Mouse (Mus musculus): ENCODE measurements around the gene Zfp92.
"Not testable (repeated sequence)": the region's sequence is repeated elsewhere in the genome, so short reads cannot be mapped to it uniquely, and the experiment has no call there.

Zfp92 gene

DNA sequence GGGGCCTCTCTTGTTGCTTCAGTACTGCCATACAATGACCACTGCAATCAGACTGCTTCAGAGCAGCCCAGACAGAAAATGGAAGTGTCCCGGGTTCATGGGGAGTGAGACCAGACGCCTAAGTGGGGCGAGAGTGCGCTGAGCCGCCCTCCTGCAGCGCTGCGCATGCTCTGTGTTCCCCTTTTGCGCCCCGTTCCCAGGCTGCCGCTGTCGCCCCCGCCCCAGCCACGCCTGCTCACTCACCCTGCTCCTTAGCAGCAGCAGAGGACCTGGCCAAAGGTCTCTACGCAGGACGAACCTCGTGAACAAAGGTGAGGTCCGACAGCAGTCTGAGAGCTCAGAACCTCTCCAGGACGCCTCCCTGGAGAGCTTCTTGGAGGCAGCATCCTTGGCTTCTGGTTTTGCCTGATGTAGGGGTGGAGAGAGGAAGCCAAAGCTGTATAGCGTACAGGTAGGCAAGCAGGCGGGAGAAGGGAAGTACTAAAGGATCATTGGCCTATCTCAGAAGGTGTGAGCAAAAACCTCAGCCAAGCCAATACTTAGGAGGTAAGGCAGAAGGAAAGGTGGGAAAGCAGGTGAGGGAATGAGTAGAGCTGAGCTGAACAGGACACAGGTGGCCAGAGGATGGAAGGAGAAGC lies at the start of gene Zfp92:
Gene Zfp92 (plus strand): TSS at position 217 of the 638 bp plus-strand sequence.
- no peak for DNase-seq (ENCODE audit: low spot score in 2 of 2)

DNA sequence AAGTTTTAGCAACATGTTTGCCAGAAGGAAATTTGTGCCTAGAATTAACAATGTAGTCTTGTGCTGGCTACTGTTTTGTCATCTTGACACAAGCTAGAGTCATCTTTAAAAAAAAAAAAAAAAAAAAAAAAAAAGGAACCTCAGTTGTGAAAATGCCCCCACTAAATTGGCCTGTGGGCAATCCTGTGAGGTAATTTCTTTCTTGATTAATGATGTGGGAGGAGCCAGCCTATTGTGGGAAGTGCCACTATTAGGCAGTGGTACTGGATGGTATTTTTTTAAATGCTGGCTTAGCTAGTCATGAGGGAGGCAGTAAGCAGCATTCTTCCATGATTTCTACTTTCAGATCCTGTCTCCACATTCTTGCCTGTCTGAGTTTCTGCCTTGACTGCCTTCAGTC lies 47.6 kb upstream of the Zfp92 start:
- DNase-seq (ENCODE audit: low spot score in 2 of 2), result no peak

DNA sequence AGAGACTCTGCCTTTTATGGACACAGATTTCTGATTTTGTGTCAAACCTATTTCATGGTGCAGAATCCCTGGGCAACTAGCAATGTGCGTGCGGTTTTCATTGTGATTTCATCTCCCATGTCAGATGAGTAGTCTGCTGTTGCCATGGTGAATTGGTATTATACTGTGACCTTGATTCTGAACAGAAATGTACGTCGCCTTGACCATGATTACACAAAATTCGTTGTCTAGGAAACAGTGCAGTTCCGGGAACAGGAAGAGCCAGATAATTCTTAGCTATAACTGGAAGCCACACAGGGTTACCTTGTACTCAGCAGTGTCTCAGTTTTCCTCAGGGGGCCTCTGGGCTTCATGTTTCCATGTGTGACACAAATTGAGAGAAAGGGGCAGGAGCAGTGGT lies 26.5 kb upstream of the Zfp92 start:
- no peak for DNase-seq (ENCODE audit: low spot score in 2 of 2)

DNA sequence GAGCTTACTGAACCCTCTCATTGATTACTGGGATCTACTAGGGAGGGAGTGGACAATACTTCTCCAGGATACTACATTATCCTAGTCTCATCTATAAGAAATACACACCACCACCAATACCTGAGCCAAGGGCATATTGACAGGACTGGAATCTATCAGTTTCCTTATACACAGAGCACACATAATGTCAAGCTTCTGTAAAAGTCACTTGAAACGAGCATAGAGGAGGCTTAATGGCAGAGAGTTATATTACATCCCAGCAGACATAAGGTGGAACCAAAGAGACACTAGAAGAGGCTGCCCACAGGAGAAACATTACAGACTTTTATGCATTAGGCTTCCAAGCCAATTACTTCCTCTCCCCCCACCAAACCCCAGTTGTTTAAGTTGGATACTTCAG lies 26.0 kb upstream of the Zfp92 start:
- DNase-seq (ENCODE audit: low spot score in 2 of 2), result no peak

DNA sequence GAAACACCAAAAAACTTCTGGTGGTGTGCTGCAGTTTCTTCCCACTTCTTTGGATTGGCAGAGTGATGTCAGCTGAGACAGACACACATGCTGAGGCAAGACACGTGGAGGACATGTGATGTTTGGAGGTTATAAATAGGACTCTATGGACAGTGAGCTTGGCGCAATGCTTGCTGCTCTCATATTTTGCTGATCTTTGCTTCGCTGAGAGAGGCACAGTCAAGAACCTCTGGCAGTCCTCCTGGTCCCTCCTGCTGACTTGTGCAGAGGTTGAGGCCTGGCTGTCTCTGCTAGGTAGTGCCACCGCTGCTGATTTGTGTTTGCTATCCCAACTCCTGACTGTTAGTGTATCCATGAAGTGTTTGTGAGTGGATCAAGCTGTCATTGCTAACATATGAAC lies 19.4 kb upstream of the Zfp92 start:
- no peak for DNase-seq (ENCODE audit: low spot score in 2 of 2)

DNA sequence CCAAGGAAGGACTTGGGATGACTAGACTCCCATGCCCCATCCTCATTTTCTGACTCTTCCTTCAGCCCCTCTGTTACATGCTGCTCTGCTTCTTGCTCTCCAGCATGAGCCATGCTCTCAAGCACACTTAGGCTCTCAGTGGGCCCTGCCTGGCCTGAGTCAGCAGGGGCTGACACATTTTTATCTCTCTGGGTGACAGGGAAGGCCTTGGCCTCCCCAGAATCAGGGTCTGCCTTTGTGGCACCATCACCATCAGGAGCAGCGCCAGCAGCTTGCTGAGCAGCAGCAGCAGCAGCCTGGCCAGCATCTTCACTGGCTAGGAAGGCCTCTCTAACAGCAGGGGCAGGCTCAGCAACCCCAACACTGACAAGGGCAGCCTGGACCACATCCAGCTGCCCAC lies 14.4 kb upstream of the Zfp92 start:
- no peak for DNase-seq (ENCODE audit: low spot score in 2 of 2)

DNA sequence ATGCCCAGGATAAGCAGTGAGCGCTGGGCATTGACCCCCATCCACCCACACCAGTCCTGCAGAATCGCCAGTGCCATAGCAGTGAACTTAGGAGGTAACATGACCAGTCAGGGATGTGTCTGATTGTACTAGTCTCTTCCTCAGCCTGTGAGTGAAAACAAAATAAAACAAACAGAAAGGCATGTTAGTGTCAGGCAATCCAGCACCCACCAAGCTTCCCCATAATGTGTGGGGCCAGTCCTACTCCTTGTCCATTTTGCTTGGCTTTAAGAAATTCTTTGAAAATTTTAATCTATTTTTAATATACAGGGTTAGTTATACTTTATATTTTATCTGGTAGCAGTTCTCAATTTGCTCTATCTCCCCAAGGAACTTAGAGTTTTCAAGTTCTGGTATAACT lies 12.3 kb upstream of the Zfp92 start, which contains the start of gene Gm18336:
Gene Gm18336 (minus strand): TSS at position 101 of the 400 bp plus-strand sequence.
- DNase-seq (ENCODE audit: low spot score in 2 of 2), result not testable (repeated sequence)

DNA sequence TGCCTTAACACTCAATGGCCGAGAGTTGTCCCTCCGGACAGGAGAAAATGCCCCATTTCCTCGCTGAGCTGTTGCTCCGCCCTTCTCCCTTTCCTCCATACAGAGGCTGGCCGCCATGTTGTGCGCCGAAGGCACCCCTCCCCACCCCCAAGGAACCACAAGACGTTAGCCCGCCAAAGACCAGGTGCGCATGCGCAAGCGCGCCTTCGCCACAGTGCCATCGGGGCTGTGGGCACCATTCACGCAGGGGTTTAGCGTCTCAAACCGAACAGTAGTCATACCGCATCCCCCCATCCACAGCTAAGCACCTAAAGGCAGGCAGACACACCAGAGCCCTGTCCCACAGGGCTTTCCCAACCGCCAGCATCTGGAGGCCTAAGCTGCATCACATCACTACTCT lies 9.9 kb upstream of the Zfp92 start:
- DNase-seq (ENCODE audit: low spot score in 2 of 2), result no peak

DNA sequence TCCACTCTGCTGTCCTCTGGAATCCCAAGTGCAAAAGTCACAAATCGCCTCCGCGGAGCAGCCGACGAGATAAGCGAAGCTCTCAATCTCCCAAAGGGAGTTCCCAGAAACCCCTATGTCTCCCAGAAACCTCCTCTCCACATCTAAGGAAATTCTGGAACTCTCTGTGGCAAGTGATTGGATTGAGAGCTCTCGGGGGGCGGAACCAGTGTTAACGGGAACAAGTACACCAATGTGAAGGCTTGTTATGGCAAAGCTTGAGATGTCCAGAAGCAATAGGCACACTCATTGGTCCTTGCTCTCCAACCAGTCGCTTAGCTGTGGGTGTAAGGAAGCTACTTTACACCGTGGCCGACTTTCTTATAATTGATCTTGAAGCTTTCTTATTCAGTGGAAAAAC lies 9.3 kb upstream of the Zfp92 start:
- DNase-seq (ENCODE audit: low spot score in 2 of 2), result no peak

DNA sequence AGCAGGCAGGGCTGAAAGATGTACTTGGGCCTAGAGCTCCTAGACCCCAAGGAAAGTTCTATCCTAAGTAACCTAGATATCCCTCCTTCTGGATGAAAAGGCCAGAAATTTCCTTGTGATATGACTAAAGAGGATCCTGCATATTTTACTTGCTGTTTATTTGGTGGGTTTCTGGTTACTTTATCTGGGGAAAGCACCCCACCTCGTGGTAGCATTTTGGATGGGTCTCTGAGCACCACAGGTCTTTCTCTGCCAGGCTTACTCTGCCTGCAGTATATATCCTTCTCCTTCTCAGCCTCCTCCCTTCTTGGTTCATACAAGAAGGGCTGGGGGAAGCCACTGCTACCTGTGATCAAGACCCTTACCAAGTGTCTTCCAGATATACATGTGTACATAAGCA lies 1.9 kb downstream of the Zfp92 start:
- DNase-seq (ENCODE audit: low spot score in 2 of 2), result no peak

DNA sequence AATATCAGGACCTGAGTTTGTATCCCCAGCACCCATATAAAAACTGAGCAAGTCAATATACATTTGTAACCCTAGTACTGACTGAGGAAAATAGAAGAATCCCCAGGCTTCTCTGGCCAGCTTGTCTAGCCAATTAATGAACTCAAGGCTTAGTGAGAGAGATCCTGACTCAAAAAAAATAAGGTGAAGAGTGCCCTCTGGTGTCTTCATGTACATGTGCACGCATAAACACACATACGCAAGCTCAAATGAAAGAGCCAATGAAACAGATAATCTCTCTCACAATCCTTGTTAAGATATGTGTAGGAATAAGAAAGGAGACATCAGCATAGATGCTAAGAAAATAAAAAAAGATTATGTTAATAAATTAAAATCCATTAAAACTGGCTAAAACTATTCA lies 19.1 kb downstream of the Zfp92 start:
- DNase-seq (ENCODE audit: low spot score in 2 of 2), result no peak

DNA sequence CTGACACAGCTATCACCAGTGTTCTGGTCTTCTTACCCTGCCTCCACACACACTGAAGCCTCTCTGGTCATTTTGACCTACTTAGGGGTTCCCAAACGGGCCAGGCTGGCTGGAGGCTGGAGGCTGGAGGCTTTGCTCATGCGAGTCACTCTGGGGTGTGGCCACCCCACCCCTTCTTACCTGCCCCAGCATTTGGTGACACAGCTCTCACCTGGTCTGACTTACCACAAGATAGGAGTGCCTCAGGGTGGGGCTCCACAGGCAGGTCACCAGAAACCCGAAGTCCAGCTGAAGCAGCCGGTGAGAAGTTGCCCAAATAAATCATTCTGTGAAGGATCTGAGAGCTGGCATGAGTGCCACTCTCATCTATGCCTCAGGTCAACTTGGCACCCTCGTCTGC lies 22.0 kb downstream of the Zfp92 start:
- no peak for DNase-seq (ENCODE audit: low spot score in 2 of 2)

DNA sequence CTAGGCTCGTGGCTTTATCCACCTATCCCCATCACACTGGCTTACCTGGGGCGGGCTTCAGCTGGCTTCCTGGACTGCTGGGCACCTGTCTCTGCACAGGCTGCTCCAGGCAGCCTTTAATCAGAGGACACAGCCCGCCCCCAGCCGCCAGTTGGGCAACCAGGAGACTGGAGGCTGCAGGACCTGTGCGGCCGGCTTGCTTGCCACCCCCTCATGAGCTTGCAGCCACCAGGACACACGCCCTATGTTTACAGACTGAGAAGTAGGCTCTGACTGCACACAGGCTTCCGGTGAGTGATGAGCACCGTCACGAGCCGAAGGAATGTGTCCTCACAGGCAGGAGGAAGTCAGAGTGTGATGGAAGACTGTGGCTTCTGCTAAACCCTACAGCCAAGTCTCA lies 24.4 kb downstream of the Zfp92 start, which contains the start of gene Trex2:
Gene Trex2 (minus strand): TSS at position 93 of the 400 bp plus-strand sequence.
- no peak for DNase-seq (ENCODE audit: low spot score in 2 of 2)

DNA sequence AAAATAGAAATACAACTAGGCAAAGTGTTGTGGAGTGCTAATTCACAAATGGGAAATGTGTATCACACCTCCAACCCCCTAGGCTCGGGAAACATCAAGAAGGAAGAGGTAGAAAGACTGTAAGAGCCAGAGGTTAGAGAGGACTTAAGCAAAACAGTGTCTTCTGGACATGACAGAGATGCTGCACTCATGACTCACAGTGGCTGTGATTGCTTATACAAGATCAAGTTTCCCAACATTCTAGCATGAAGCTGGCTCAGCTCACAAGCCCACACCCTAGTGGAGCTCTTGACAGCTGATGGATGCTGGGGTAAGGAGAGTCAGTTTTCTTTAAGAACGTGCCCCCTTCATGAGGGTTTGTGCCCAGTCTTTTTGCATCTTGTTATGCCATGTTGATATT lies 30.5 kb downstream of the Zfp92 start:
- DNase-seq (ENCODE audit: low spot score in 2 of 2), result no peak

DNA sequence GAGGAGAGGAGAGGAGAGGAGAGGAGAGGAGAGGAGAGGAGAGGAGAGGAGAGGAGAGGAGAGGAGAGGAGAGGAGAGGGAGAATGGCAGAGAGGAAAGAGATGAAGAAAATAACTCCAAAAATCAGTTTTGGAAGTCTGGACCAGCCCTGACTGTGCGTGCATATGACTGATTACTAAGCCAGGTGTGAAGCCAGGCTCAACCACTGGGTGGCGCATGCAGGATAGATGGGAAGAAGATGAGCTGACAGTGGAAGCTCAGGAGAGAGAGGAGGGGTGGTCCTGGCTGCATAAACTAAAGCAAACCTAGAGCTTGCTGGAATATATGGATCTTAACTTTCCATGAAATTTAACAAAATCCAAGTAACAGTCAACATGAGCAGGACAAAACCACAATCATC lies 41.1 kb downstream of the Zfp92 start:
- peak; percentile 24 to 52 for DNase-seq (ENCODE audit: low spot score in 2 of 2)

DNA sequence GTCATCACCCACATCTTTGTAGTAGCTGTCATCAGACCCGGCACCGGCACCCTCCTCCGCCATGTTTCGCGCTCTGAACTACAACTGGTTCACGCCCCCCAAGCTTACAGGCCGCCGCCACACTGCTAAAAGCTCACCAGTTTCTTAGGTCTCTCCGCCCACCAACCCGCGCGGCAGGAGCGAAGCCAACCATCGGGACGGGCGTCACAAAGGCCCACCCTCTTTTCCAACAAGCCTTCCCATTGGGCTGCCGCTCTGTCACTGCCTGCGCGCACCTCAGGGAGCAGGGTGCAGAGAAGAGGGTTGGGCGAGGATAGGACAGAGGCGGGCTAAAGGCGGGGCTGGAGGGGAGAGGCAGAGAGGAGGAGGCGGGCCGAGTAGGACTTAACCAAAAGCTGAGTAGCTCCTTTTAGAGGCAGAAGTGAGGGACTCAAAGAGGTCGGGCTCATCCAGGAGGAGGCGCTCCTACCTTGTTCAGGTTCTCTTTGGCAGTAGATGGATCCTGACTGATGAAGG lies 48.0 kb downstream of the Zfp92 start, which contains the start of gene Haus7:
Gene Haus7 (minus strand): TSS at position 168 of the 516 bp plus-strand sequence.
- peak; percentile 75 to 78 for DNase-seq (ENCODE audit: low spot score in 2 of 2)

DNA sequence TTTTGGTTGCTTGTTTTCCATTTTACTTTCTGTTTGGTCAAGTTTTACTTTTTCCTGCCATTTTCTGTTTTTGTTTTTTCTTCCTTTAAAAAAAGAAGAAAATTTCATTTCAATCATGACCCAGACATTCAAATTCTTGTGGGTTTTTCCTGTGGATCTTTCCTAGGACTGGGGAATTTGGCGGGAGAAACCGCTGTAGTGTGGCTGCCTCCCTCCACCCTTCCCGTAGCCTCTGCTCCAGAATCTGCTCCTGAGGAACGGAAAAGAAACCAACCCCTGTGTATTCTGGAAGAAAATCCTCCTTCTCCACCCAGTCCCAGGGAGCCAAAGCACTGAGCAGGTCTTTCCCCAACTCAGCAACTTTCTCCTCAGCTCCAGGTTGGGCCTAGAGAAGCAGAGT lies 49.9 kb downstream of the Zfp92 start:
- DNase-seq (ENCODE audit: low spot score in 2 of 2), result no peak

DNA sequence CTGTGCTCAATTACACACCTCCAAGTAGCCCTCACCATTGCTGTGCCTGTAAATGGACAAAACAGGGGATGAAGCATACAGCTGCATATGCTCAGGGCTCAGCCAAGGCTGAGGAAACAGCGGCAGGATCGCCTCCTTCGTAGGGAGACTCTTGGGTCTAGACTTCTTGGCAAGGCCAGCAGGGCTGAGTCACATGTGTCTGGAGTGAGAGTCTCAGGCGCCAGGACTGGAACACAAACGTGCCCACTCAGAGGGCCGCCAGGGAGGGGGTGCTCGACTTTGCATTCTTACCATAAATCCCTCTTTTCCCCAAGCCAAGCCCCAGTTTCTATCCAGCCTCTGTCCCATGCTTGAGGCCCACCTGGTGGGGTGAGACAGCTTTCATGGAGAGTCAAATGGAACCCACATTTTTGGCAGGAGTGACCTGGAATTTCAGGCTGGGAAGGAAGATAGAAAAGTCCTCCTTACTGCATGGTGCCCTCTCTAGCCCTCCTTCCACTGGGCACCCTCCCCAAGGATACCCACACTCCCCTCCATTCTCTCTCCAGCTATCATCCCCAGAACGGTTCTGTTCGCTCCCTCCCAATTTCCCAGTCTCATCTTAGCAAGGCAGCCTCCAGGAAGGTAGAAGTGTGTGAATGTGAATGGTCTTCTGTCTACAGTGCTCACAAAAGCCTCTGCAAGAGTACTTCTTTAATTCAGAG lies 54.7 kb downstream of the Zfp92 start:
- no peak for DNase-seq (ENCODE audit: low spot score in 2 of 2)

DNA sequence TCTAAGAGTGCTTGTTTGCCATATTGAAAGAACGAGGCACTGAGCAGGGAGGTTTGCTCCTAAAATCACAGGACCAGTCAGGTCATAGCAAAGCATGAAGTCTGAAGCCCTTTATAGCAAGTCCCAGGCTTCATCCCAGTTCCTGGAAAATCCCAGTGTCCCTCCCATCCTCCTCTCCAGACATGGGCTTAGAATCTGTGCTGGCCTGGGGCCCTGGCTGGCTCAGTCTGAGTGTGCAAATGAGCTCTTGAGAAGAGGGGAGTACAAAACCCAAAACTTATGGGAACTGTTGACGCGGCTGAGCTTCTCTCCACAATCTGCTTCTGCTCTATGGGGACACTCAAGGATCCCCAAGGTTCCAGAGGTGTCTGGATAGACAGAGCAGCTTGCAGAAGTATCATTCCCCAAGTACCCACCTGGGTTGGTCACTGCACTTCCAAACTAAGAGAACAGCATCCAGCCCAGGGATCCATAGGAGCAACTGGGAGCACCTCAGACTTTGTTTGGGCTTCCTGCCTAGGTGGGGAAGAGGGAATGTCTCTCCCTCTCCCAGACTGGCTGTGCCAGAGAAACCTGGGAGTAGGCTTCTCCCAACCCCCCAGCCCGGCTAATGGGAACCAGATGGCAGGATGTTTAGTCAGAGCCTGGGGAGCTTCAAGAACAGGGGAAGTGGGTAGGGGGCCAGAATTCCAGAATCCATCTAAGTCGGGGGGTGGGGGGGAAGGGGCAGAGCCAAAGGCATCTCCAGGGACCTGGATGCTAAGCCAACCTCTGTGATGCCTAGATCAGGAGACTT lies 56.7 kb downstream of the Zfp92 start:
- DNase-seq (ENCODE audit: low spot score in 2 of 2), result no peak

DNA sequence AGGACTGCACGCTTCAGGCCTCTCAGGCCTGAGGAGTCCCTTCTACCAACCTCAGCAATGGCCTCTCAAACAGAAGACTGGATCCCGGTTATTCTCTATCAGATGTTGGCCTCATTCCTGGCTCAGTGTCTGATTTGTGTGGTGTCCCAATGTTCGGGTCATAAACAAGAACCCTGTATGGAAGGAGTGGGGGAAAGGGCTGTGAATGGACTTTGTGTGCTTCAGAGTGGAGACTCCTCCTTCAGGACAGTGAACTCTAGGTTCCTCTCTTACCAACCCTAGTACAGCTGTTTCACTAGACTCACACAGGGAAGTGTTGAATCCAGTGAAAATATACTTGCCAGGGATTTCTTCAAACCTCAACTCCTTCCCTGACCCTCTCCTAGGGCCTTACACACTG lies 57.4 kb downstream of the Zfp92 start:
- no peak for DNase-seq (ENCODE audit: low spot score in 2 of 2)

DNA sequence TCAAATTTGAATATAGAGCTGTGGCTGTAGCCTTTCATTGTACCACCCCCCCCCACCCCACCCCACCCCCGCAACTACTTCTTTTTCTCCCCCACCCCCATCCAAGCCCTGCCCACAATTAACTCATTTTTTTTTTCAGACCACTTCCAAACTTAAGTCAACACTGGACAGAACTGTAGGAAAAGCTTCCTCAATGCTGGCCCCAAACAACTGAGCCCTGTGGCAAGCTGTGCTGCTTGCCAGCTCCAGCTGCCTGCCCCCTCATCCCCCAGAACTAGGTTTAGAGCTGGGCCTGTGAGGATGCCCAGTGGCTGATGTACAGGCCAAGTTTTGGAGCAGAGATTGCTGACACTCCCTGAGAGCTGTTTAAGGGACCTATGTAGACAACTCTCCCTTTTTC lies 57.9 kb downstream of the Zfp92 start:
- no peak for DNase-seq (ENCODE audit: low spot score in 2 of 2)

DNA sequence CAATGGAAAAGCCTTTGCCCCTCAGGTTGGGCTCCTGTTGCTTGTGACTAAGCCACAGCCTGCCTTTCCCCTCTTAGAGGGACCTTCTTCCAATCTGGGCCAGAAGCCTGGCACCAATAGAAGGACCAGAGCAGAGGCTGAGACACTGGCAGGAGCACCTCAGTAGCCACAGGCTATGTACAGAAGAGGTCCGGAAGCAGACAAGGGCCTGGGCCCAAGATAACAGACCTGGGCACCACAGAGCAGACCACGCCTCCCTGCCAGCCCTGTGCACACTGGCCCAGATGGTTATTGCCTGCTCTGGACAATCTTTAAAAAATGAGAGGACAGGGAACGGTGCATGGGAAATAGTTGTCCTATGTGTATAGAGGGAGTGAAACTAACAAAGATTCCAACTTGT lies 60.9 kb downstream of the Zfp92 start:
- no peak for DNase-seq (ENCODE audit: low spot score in 2 of 2)
